Mouse (Mus musculus) subcutaneous adipose tissue, adult 2 months (tissue): ENCODE data around the gene Sox21. TPM values are rescaled to one million over a fixed set of nuclear protein-coding genes. Genes with fewer than 3 reads are reported as not detected.

Experiments used
- polyA plus RNA-seq: library from polyadenylated mRNA; depleted of rRNA; stranded (reverse); fragments of >200 nt; gene quantifications from 2 replicates; pipeline ENCODE4 v1.2.3, GENCODE M21; 2012; ENCODE audit warnings: low replicate concordance; rRNA removed

Gene Sox21
- not detected in 2 replicates for polyA plus RNA-seq

DNA sequence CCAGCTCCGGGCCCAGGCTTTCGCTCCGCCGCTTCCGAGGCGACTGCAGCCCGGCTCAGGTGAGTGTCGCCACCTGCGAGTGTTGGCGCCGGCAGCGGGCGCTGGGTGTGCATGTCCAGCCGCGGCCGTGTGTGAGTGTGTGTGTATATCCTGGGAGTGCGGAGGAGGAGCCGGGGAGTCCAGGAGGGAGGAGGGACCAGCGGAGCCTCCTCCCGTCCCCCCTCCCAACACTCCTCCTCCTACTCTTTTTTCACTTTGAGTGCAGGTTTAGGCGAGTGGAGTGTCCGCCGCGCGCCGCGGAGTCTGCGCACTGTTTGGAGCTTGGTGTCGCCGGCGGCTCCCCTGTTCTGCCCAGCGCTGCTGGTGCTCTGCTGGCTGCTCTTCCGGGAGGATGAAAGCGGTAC, at the start of gene Sox21:
TSS of gene Sox21 (minus strand) at position 145 of the 404 bp plus-strand sequence.

DNA sequence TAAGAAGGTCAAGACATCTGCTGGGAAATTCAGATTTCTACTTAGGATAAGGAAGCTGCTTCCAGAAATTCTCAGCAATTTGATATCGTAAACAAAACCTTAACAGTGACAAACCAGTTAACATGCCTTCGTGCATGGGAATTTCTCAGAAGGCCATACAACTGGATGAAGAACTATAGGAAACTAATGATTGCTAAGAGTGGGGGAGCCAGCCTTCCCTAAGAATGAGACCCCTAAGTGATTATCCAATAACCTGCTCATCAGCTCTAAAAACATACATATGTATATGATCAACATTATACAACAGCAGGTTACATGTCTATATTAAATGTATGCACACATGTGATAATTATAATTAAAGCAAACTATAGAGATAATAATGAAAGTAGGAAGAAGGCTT, 29.8 kb upstream of the Sox21 start, which contains the start of gene Gm9376:
TSS of gene Gm9376 (plus strand) at position 301 of the 400 bp plus-strand sequence.

Other genes with a start within 250 kb of the Sox21 start
- gene Dct, start 184.8 kb downstream of the Sox21 start, polyA plus RNA-seq, result 0.96 and 1.2 TPM in 2 replicates
- gene Tgds, start 104.3 kb downstream of the Sox21 start, polyA plus RNA-seq, result 14.5 and 15.7 TPM in 2 replicates
- gene Gpr180, start 99.9 kb downstream of the Sox21 start, polyA plus RNA-seq, result 55.9 and 57.9 TPM in 2 replicates
- not detected in 2 replicates for gene Gm9376, start 29.9 kb upstream of the Sox21 start, polyA plus RNA-seq